Mouse (Mus musculus): ENCODE data around the gene Maea.

DNA sequence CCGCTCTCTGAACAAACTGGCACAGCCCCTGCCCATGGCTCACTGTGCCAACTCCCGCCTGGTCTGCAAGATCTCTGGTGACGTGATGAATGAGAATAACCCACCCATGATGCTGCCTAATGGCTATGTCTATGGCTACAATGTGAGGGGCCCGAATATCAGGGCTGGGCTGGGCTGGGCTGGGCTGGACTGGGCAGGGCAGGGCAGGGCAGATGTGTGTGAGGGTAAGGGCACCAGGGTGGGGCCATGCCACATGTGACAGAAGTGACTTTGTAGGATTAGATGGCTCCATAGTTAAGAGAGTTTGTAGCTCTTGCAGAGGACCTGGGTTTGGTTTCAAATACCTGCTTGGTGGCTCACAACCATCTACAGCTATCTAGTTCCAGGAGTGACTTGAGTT, 36.4 kb downstream of the Maea start:
- TF ChIP-seq CTCF (IDR thresholded peaks at IDR 0.05; ENCODE audit: low read depth) = no peak
- TF ChIP-seq EP300 (optimal IDR thresholded peaks at IDR 0.05) = no peak

Measured in stomach, postnatal 0 days (tissue).